ENCODE assay signal across 11 mouse cellular contexts in genomic region chr19:4384322-4384721, GRCm38 (mm10). TPM values are rescaled to one million over a fixed set of nuclear protein-coding genes. Genes with fewer than 3 reads are reported as not detected.
DNase-seq lines count a peak whose midpoint lies in the region; ATAC-seq and TF ChIP-seq lines count a peak whose summit lies in the region.
"Had no signal": no experiment of that assay in that cellular context is flagged by ENCODE, and none has a peak within 500 bp of the region (broad histone marks: within the 10 kb centered on the region; RNA-seq: fewer than 3 reads in every experiment).

No protein-coding gene starts in this region.

- WGBS in liver, postnatal 0 days (ENCODE audit: insufficient replicate concordance), result 22% methylated on average over 1 of the region's 1 CpGs

- H3K9ac ChIP-seq in liver, postnatal 0 days (replicated peaks), result no peak overlapping the region
- H3K9ac ChIP-seq: kidney, embryonic 15.5 days had no signal

- no peak overlapping the region for H3K4me2 ChIP-seq in liver, postnatal 0 days (ENCODE audit: low read depth, low read length)
- H3K4me2 ChIP-seq: kidney, embryonic 15.5 days had no signal

- no peak overlapping the region for H3K4me3 ChIP-seq in left cerebral cortex, adult 2 months
- H3K4me3 ChIP-seq in liver, postnatal 0 days (ENCODE audit: low read depth, low read length), result no peak overlapping the region
- H3K4me3 ChIP-seq: heart, embryonic 10.5 days; hindbrain, embryonic 10.5 days; kidney, embryonic 15.5 days had no signal

- ATAC-seq in liver, postnatal 0 days, result no peak

- H3K4me1 ChIP-seq in liver, postnatal 0 days (ENCODE audit: insufficient read depth), result no peaks in the 10 kb centered on the region
- H3K4me1 ChIP-seq: heart, embryonic 10.5 days; hindbrain, embryonic 10.5 days; kidney, embryonic 15.5 days had no signal

- H3K9me3 ChIP-seq in liver, postnatal 0 days (ENCODE audit: low read length), result no peaks in the 10 kb centered on the region
- H3K9me3 ChIP-seq: heart, embryonic 10.5 days; hindbrain, embryonic 10.5 days; kidney, embryonic 15.5 days had no signal

- no peaks in the 10 kb centered on the region for H3K27me3 ChIP-seq in liver, postnatal 0 days (ENCODE audit: insufficient read depth, low read length)
- H3K27me3 ChIP-seq: kidney, embryonic 15.5 days had no signal

- peak; percentile 30 for TF ChIP-seq CTCF in left cerebral cortex, adult 2 months (IDR thresholded peaks at IDR 0.05)
- peak; percentile 17; the same call in 1 of the 2 replicates for TF ChIP-seq CTCF in liver, postnatal 0 days (IDR thresholded peaks at IDR 0.05; ENCODE audit: low read depth)

- intact Hi-C loops in left cerebral cortex, adult 2 months (cut with DNase I), result no loop called here
- intact Hi-C loops in gastrocnemius, postnatal 14 days (cut with DNase I; ENCODE audit: low total_unique reads), result no loop called here

- no peak for TF ChIP-seq EP300 in liver, postnatal 0 days (IDR thresholded peaks at IDR 0.05; ENCODE audit: low read depth)

- H3K36me3 ChIP-seq in liver, postnatal 0 days (replicated peaks; ENCODE audit: insufficient read depth, low read length), result peaks cover 33% of the 10 kb centered on the region

- no peak overlapping the region for H3K27ac ChIP-seq in left cerebral cortex, adult 2 months
- H3K27ac ChIP-seq in liver, postnatal 0 days (ENCODE audit: low read depth), result no peak overlapping the region
- H3K27ac ChIP-seq: heart, embryonic 10.5 days; hindbrain, embryonic 10.5 days; kidney, embryonic 15.5 days had no signal

- no peak for DNase-seq in left cerebral cortex, adult 2 months (ENCODE audit: extremely low spot score in 1 of 2, low spot score in 2 of 2)
- DNase-seq in left cerebral cortex, adult 11 months (ENCODE audit: low spot score), result no peak
- DNase-seq in 416B (ENCODE audit: low read depth), result peak; percentile 58
- DNase-seq in B cell, adult 2 months, result peak; percentile 23 to 29
- no peak for DNase-seq in liver, postnatal 0 days
- DNase-seq in layer of hippocampus, postnatal 10 days (ENCODE audit: low spot score in 2 of 2), result no peak
- DNase-seq in gastrocnemius, postnatal 14 days, result no peak

RNA-seq across cellular contexts. Expression of gene Kdm2a, which starts 13.8 kb away (rescaled TPM):
- 10 to 100 TPM; 73.2 to 92.3 TPM for total RNA-seq in left cerebral cortex, adult 2 months (2021)
- polyA plus RNA-seq in liver, postnatal 0 days (2015; fragmentation: Nextera tagmentation; extraction: Ambion mirVana), result 7.8 and 8.5 TPM in 2 replicates
- total RNA-seq in layer of hippocampus, postnatal 10 days (2021), result 10 to 100 TPM; 70.1 to 71.5 TPM
- total RNA-seq in gastrocnemius, postnatal 14 days (2021), result 10 to 100 TPM; 27.7 to 29.0 TPM

RNA-seq across cellular contexts. Expression of gene Rhod, which starts 54.9 kb away (rescaled TPM):
- total RNA-seq in left cerebral cortex, adult 2 months (2021), result 1 to 10 TPM in 1 of 2 experiments, under 1 TPM in 1; 0.75 to 1.2 TPM
- polyA plus RNA-seq in liver, postnatal 0 days (2015; fragmentation: Nextera tagmentation; extraction: Ambion mirVana), result 14.8 and 19.0 TPM in 2 replicates
- total RNA-seq in layer of hippocampus, postnatal 10 days (2021), result 1 to 10 TPM; 2.2 to 2.3 TPM
- total RNA-seq in gastrocnemius, postnatal 14 days (2021), result 1 to 10 TPM; 1.0 to 2.0 TPM
- total RNA-seq: common myeloid progenitor, adult 5-6 weeks had no signal

Comparison
In these comparisons a context has a peak if more than half of its experiments do, and no peak if none do; other contexts are left out.
1. DNase-seq: peak in 416B (single experiment) and B cell, adult 2 months (2 of 2); none in left cerebral cortex, adult 2 months (0 of 2), left cerebral cortex, adult 11 months (single experiment), liver, postnatal 0 days (single experiment), layer of hippocampus, postnatal 10 days (0 of 2) and gastrocnemius, postnatal 14 days (single experiment).